Mouse (Mus musculus) CH12.LX (cell line): ENCODE data around the gene Prkar1a. TPM values are rescaled to one million over a fixed set of nuclear protein-coding genes. Genes with fewer than 3 reads are reported as not detected.

Source experiments
- DNase-seq: peaks from one replicate; pipeline ENCODE4 v3.0.0-alpha.2; 2013; ENCODE audit errors: extremely low read depth
- H3K27ac ChIP-seq: 2 replicates; pipeline ENCODE4 v1.5.1; 2012; ENCODE audit warnings: low read depth, mild to moderate bottlenecking, control low read depth, moderate library complexity; ENCODE audit not compliant: insufficient read depth
- H3K27me3 ChIP-seq: replicated peaks from 2 replicates; pipeline ENCODE3; 2012; ENCODE audit warnings: inconsistent platforms
- H3K36me3 ChIP-seq, 2 experiments: replicated peaks in 1 of 2; 2 replicates each; pipeline versions ENCODE3 to v1.6.1; 2012; ENCODE audit warnings: inconsistent platforms in 1 of 2, low read length in 1 of 2, mild to moderate bottlenecking in 1 of 2, mixed read lengths in 1 of 2, moderate library complexity in 1 of 2; ENCODE audit not compliant: control insufficient read depth in 1 of 2, insufficient read depth in 1 of 2
- H3K4me1 ChIP-seq, 2 experiments: 2 replicates each; pipeline ENCODE4 v1.6.1; 2012; ENCODE audit warnings: inconsistent platforms in 1 of 2, moderate library complexity in 1 of 2; ENCODE audit not compliant: insufficient read depth in 2 of 2, control insufficient read depth in 1 of 2
- H3K4me2 ChIP-seq: 2 replicates; pipeline ENCODE4 v1.6.1; 2012; ENCODE audit warnings: low read depth, mild to moderate bottlenecking, control low read depth; ENCODE audit not compliant: poor library complexity, insufficient read depth, severe bottlenecking
- H3K4me3 ChIP-seq, 3 experiments: fragments of 150-350 bp in 1 of 3; sonication (generic) in 1 of 3; replicated peaks in 1 of 3; 2 replicates each; pipeline versions ENCODE3 to v1.5.1; 2011 to 2012; ENCODE audit warnings: low read depth in 2 of 3, low read length in 2 of 3, mild to moderate bottlenecking in 2 of 3, moderate library complexity in 2 of 3, control low read depth in 1 of 3, improper control_type of control experiment in 1 of 3, inconsistent platforms in 1 of 3, mixed read lengths in 1 of 3; ENCODE audit not compliant: poor library complexity in 1 of 3
- H3K79me2 ChIP-seq: replicated peaks from 2 replicates; pipeline ENCODE4 v1.6.1; 2012; ENCODE audit warnings: mild to moderate bottlenecking, moderate library complexity; ENCODE audit not compliant: control insufficient read depth, poor library complexity, insufficient read depth, severe bottlenecking; ENCODE audit errors: extremely low read depth
- H3K9ac ChIP-seq: 2 replicates; pipeline ENCODE4 v1.6.1; 2012; ENCODE audit warnings: low read depth, mild to moderate bottlenecking, control low read depth, moderate library complexity; ENCODE audit not compliant: insufficient read depth
- H3K9me3 ChIP-seq: replicated peaks from 2 replicates; pipeline ENCODE3; 2012; ENCODE audit warnings: low read length, inconsistent platforms, mixed read lengths
- CHD1 ChIP-seq: IDR thresholded peaks from 2 replicates; pipeline ENCODE4 v1.6.1; 2012; ENCODE audit warnings: low read depth, low read length, improper control_type of control experiment, inconsistent platforms
- E2F4 ChIP-seq: IDR thresholded peaks from 2 replicates; pipeline ENCODE4 v1.6.1; 2011; ENCODE audit warnings: low read depth, low read length, improper control_type of control experiment; ENCODE audit not compliant: insufficient replicate concordance
- ELF1 ChIP-seq: IDR thresholded peaks from 2 replicates; pipeline ENCODE4 v1.6.1; 2014; ENCODE audit warnings: low read depth, mild to moderate bottlenecking, inconsistent platforms, low read length, improper control_type of control experiment
- ETS1 ChIP-seq: conservative IDR thresholded peaks from 2 replicates; pipeline ENCODE4 v1.6.1; 2012; ENCODE audit warnings: low read depth, mild to moderate bottlenecking, inconsistent platforms, low read length, improper control_type of control experiment, moderate library complexity
- IRF4 ChIP-seq: IDR thresholded peaks from 2 replicates; pipeline ENCODE4 v1.6.1; 2014; ENCODE audit warnings: low read depth, mild to moderate bottlenecking, inconsistent platforms, low read length, improper control_type of control experiment
- JUND ChIP-seq: conservative IDR thresholded peaks from 2 replicates; pipeline ENCODE4 v1.6.1; 2011; ENCODE audit warnings: low read depth, low read length, improper control_type of control experiment
- MAFK ChIP-seq: IDR thresholded peaks from 2 replicates; pipeline ENCODE4 v1.6.1; 2011; ENCODE audit warnings: low read length, improper control_type of control experiment; ENCODE audit not compliant: insufficient replicate concordance
- MAX ChIP-seq: IDR thresholded peaks from 2 replicates; pipeline ENCODE4 v1.6.1; 2011; ENCODE audit warnings: low read length, improper control_type of control experiment
- MAZ ChIP-seq: IDR thresholded peaks from 2 replicates; pipeline ENCODE4 v1.6.1; 2012; ENCODE audit warnings: low read depth, mild to moderate bottlenecking, inconsistent platforms, low read length, improper control_type of control experiment, moderate library complexity
- RCOR1 ChIP-seq: conservative IDR thresholded peaks from 2 replicates; pipeline ENCODE4 v1.6.1; 2012; ENCODE audit warnings: low read depth, mild to moderate bottlenecking, inconsistent platforms, low read length, improper control_type of control experiment
- SIN3A ChIP-seq: IDR thresholded peaks from 2 replicates; pipeline ENCODE4 v1.6.1; 2012; ENCODE audit warnings: low read length, improper control_type of control experiment, inconsistent platforms
- SMC3 ChIP-seq: IDR thresholded peaks from 2 replicates; pipeline ENCODE4 v1.6.1; 2011; ENCODE audit warnings: low read depth, low read length, improper control_type of control experiment
- TBP ChIP-seq: conservative IDR thresholded peaks from 2 replicates; pipeline ENCODE4 v1.6.1; 2011; ENCODE audit warnings: low read depth, low read length, improper control_type of control experiment
- TCF12 ChIP-seq: IDR thresholded peaks from 2 replicates; pipeline ENCODE4 v1.6.1; 2014; ENCODE audit warnings: low read depth, mild to moderate bottlenecking, inconsistent platforms, low read length, improper control_type of control experiment
- ZC3H11A ChIP-seq: IDR thresholded peaks from 2 replicates; pipeline ENCODE4 v1.6.1; 2012; ENCODE audit warnings: low read depth, mild to moderate bottlenecking, inconsistent platforms, low read length, improper control_type of control experiment
- dilution Hi-C: fragments of 300-500 bp; cut with MboI; formaldehyde crosslinking; loops from 2 replicates; pipeline ENCODE4 v1.14.3; 2020; ENCODE audit warnings: low sequenced_read_pairs; ENCODE audit not compliant: extremely low pct_unique_long_range_greater_than_20kb, extremely low pct_ligation_motif_present
- in situ Hi-C: fragments of 300-500 bp; cut with MboI; formaldehyde crosslinking; loops from 3 replicates; pipeline ENCODE4 v1.14.3; 2019; ENCODE audit warnings: low sequenced_read_pairs, low pct_ligation_motif_present, low pct_unique_long_range_greater_than_20kb, mixed read lengths
- polyA plus RNA-seq: library from polyadenylated mRNA; unstranded; fragments of >175 nt; gene quantifications from 2 replicates; pipeline ENCODE4 v1.2.1, GENCODE M21; 2012; ENCODE audit warnings: low read depth; ENCODE audit not compliant: insufficient read length
- total RNA-seq, 2 experiments: library from RNA; depleted of rRNA; stranded (reverse); fragments of 300-350 nt in 1 of 2; fragments of >200 nt in 1 of 2; gene quantifications; 2 replicates each; pipeline ENCODE4 v1.2.3; 2012 to 2014

Prkar1a gene
- total and polyA plus RNA-seq, 3 experiments = 93.1 to 220 (median 111) TPM

GRCm38 (mm10) chr11:109672881-109673739 is 23.9 kb downstream of the Prkar1a start:
- DNase-seq = no peak
- Histone ChIP-seq H3K27ac (no peak overlapping the region), H3K9me3 (no peaks in the 10 kb centered on the region)
- in situ Hi-C loops = loop anchor here (5.0 kb wide), 1 partner anchor 184 kb away; no protein-coding TSS in a partner anchor
- TF ChIP-seq CHD1 = no peak
- no peak for TF ChIP-seq ELF1
- TF ChIP-seq ZC3H11A = no peak
- TF ChIP-seq TCF12 = no peak
- no peak for TF ChIP-seq JUND
- TF ChIP-seq E2F4 = no peak
- no peak for TF ChIP-seq ETS1
- TF ChIP-seq MAX = no peak
- no peak for TF ChIP-seq SIN3A
- no peak for TF ChIP-seq IRF4
- no peak for TF ChIP-seq RCOR1
- no peak for TF ChIP-seq TBP
- TF ChIP-seq MAFK = no peak
- no peak for TF ChIP-seq MAZ
- TF ChIP-seq, all 38 proteins: peak for 0
- H3K4me3 ChIP-seq = no peak overlapping the region
- peaks cover 11 to 34% of the 10 kb centered on the region in 2 experiments for H3K4me1 ChIP-seq
- no peaks in the 10 kb centered on the region for H3K27me3 ChIP-seq
- dilution Hi-C loops = no loop called here
- H3K9ac ChIP-seq = no peak overlapping the region
- H3K36me3 ChIP-seq = peaks cover 13 to 39% of the 10 kb centered on the region in 2 experiments
- no peak overlapping the region for H3K4me2 ChIP-seq
- no peaks in the 10 kb centered on the region for H3K79me2 ChIP-seq

GRCm38 (mm10) chr11:109673741-109674140 is 24.5 kb downstream of the Prkar1a start:
- DNase-seq = no peak
- Histone ChIP-seq H3K27ac (no peak overlapping the region), H3K9me3 (no peaks in the 10 kb centered on the region), H3K27me3 (no peaks in the 10 kb centered on the region), H3K36me3 (peaks cover 10 to 32% of the 10 kb centered on the region in 2 experiments), H3K9ac (no peak overlapping the region), H3K4me1 (peaks cover 11 to 36% of the 10 kb centered on the region in 2 experiments), H3K4me2 (no peak overlapping the region), H3K79me2 (no peaks in the 10 kb centered on the region), H3K4me3 (no peak overlapping the region)
- dilution Hi-C loops = no loop called here
- no peak for TF ChIP-seq TBP
- no peak for TF ChIP-seq ETS1
- TF ChIP-seq SMC3 = no peak
- in situ Hi-C loops = loop anchor here (5.0 kb wide), 1 partner anchor 184 kb away; no protein-coding TSS in a partner anchor
